In genomic region chr2:164343732-164344131, GRCm38 (mm10) we compare ENCODE assay signal across 20 mouse cellular contexts. TPM values are rescaled to one million over a fixed set of nuclear protein-coding genes. Genes with fewer than 3 reads are reported as not detected.
"Had no signal": no experiment of that assay in that cellular context is flagged by ENCODE, and none has a peak within 500 bp of the region (broad histone marks: within the 10 kb centered on the region; RNA-seq: fewer than 3 reads in every experiment).

No protein-coding gene starts in this region.

RNA-seq across cellular contexts. Expression of gene Svs5, which starts 11.2 kb away (rescaled TPM):
- total RNA-seq: layer of hippocampus, postnatal 14 days; left cerebral cortex, postnatal 25 days; megakaryocyte progenitor cell, adult 5-6 weeks; megakaryocyte-erythroid progenitor cell, adult 5-6 weeks; midbrain, postnatal 0 days had no signal
- polyA plus RNA-seq: kidney, adult 2 months; kidney, embryonic 14.5 days; limb, embryonic 10.5 days; limb, embryonic 13.5 days; liver, embryonic 13.5 days; liver, embryonic 16.5 days; lung, embryonic 15.5 days; midbrain, embryonic 11.5 days; midbrain, embryonic 14.5 days; midbrain, postnatal 0 days; neural tube, embryonic 11.5 days; neural tube, embryonic 14.5 days; small intestine, adult 2 months; spleen, adult 2 months; stomach, embryonic 16.5 days; thymus, adult 2 months had no signal

RNA-seq across cellular contexts. Expression of gene Svs6, which starts 27.2 kb away (rescaled TPM):
- total RNA-seq: layer of hippocampus, postnatal 14 days; left cerebral cortex, postnatal 25 days; megakaryocyte progenitor cell, adult 5-6 weeks; megakaryocyte-erythroid progenitor cell, adult 5-6 weeks; midbrain, postnatal 0 days had no signal
- polyA plus RNA-seq: kidney, adult 2 months; kidney, embryonic 14.5 days; limb, embryonic 10.5 days; limb, embryonic 13.5 days; liver, embryonic 13.5 days; liver, embryonic 16.5 days; lung, embryonic 15.5 days; midbrain, embryonic 11.5 days; midbrain, embryonic 14.5 days; midbrain, postnatal 0 days; neural tube, embryonic 11.5 days; neural tube, embryonic 14.5 days; small intestine, adult 2 months; spleen, adult 2 months; stomach, embryonic 16.5 days; thymus, adult 2 months had no signal

RNA-seq across cellular contexts. Expression of gene Slpi, which starts 45.2 kb away (rescaled TPM):
- total RNA-seq: left cerebral cortex, postnatal 25 days; megakaryocyte-erythroid progenitor cell, adult 5-6 weeks; midbrain, postnatal 0 days had no signal
- polyA plus RNA-seq: kidney, embryonic 14.5 days; limb, embryonic 10.5 days; midbrain, embryonic 14.5 days; neural tube, embryonic 14.5 days had no signal

RNA-seq across cellular contexts. Expression of gene Svs3a, which starts 54.7 kb away (rescaled TPM):
- total RNA-seq: layer of hippocampus, postnatal 14 days; left cerebral cortex, postnatal 25 days; megakaryocyte progenitor cell, adult 5-6 weeks; megakaryocyte-erythroid progenitor cell, adult 5-6 weeks; midbrain, postnatal 0 days had no signal
- polyA plus RNA-seq: kidney, adult 2 months; kidney, embryonic 14.5 days; limb, embryonic 10.5 days; limb, embryonic 13.5 days; liver, embryonic 13.5 days; liver, embryonic 16.5 days; lung, embryonic 15.5 days; midbrain, embryonic 11.5 days; midbrain, embryonic 14.5 days; midbrain, postnatal 0 days; neural tube, embryonic 11.5 days; neural tube, embryonic 14.5 days; small intestine, adult 2 months; spleen, adult 2 months; stomach, embryonic 16.5 days; thymus, adult 2 months had no signal

RNA-seq across cellular contexts. Expression of gene Rbpjl, which starts 59.2 kb away (rescaled TPM):
- total RNA-seq: megakaryocyte progenitor cell, adult 5-6 weeks; megakaryocyte-erythroid progenitor cell, adult 5-6 weeks had no signal
- polyA plus RNA-seq: kidney, adult 2 months; kidney, embryonic 14.5 days; limb, embryonic 10.5 days; midbrain, embryonic 11.5 days; midbrain, embryonic 14.5 days; neural tube, embryonic 11.5 days had no signal
